Mouse (Mus musculus): ENCODE results near the gene Irak1bp1.
A peak's percentile ranks its signal among the peaks of the same experiment; 100 is the strongest.

Irak1bp1 gene

GRCm38 (mm10) chr9:82829007-82829689 lies at the start of gene Irak1bp1:
TSS of gene Irak1bp1 (plus strand) at chr9:82829540.
- no peak for DNase-seq (ENCODE audit: low spot score)

GRCm38 (mm10) chr9:82788375-82788774 lies 41.0 kb upstream of the Irak1bp1 start:
- no peak for DNase-seq (ENCODE audit: low spot score)

- peak; percentile 72 for DNase-seq (ENCODE audit: low spot score)
Measured at GRCm38 (mm10) chr9:82800360-82800759, 29.0 kb upstream of the Irak1bp1 start.

- no peak for DNase-seq (ENCODE audit: low spot score)
Measured at GRCm38 (mm10) chr9:82807129-82807528, 22.2 kb upstream of the Irak1bp1 start.

GRCm38 (mm10) chr9:82807635-82808034 lies 21.7 kb upstream of the Irak1bp1 start:
- DNase-seq (ENCODE audit: low spot score) = no peak

GRCm38 (mm10) chr9:82812172-82812963 lies 17.0 kb upstream of the Irak1bp1 start:
- no peak for DNase-seq (ENCODE audit: low spot score)

GRCm38 (mm10) chr9:82814536-82814935 lies 14.8 kb upstream of the Irak1bp1 start:
- DNase-seq (ENCODE audit: low spot score) = no peak

- no peak for DNase-seq (ENCODE audit: low spot score)
Measured at GRCm38 (mm10) chr9:82815257-82815785, 14.0 kb upstream of the Irak1bp1 start.

- DNase-seq (ENCODE audit: low spot score) = no peak
Measured at GRCm38 (mm10) chr9:82826426-82826825, 2.9 kb upstream of the Irak1bp1 start.

GRCm38 (mm10) chr9:82829693-82830430 lies 522 bp downstream of the Irak1bp1 start:
- DNase-seq (ENCODE audit: low spot score) = peak; percentile 90

GRCm38 (mm10) chr9:82831891-82832290 lies 2.6 kb downstream of the Irak1bp1 start:
- no peak for DNase-seq (ENCODE audit: low spot score)

GRCm38 (mm10) chr9:82835921-82836320 lies 6.6 kb downstream of the Irak1bp1 start:
- DNase-seq (ENCODE audit: low spot score) = no peak

- DNase-seq (ENCODE audit: low spot score) = no peak
Measured at GRCm38 (mm10) chr9:82842671-82843070, 13.3 kb downstream of the Irak1bp1 start.

- DNase-seq (ENCODE audit: low spot score) = no peak
Measured at GRCm38 (mm10) chr9:82854040-82854439, 24.7 kb downstream of the Irak1bp1 start.

- DNase-seq (ENCODE audit: low spot score) = no peak
Measured at GRCm38 (mm10) chr9:82854973-82855614, 25.8 kb downstream of the Irak1bp1 start.

GRCm38 (mm10) chr9:82856241-82856640 lies 26.9 kb downstream of the Irak1bp1 start:
- no peak for DNase-seq (ENCODE audit: low spot score)

GRCm38 (mm10) chr9:82860805-82861204 lies 31.5 kb downstream of the Irak1bp1 start:
- no peak for DNase-seq (ENCODE audit: low spot score)

- DNase-seq (ENCODE audit: low spot score) = no peak
Measured at GRCm38 (mm10) chr9:82861316-82861715, 32.0 kb downstream of the Irak1bp1 start.

- no peak for DNase-seq (ENCODE audit: low spot score)
Measured at GRCm38 (mm10) chr9:82861775-82862430, 32.6 kb downstream of the Irak1bp1 start.

GRCm38 (mm10) chr9:82866121-82866520 lies 36.8 kb downstream of the Irak1bp1 start:
- no peak for DNase-seq (ENCODE audit: low spot score)

GRCm38 (mm10) chr9:82867698-82868097 lies 38.4 kb downstream of the Irak1bp1 start:
- DNase-seq (ENCODE audit: low spot score) = no peak

Data from testis, postnatal 10 days (tissue).